Mouse (Mus musculus): ENCODE measurements around the gene 6030468B19Rik.
A peak's percentile ranks its signal among the peaks of the same experiment; 100 is the strongest.
"Not testable (repeated sequence)": the region's sequence is repeated elsewhere in the genome, so short reads cannot be mapped to it uniquely, and the experiment has no call there.

6030468B19Rik gene

GRCm38 (mm10) chr11:117778851-117779433 is 18.5 kb upstream of the 6030468B19Rik start:
- no peak for DNase-seq (ENCODE audit: low spot score in 2 of 2)

- no peak for DNase-seq (ENCODE audit: low spot score in 2 of 2)
Measured at GRCm38 (mm10) chr11:117779434-117780198, 17.8 kb upstream of the 6030468B19Rik start.

GRCm38 (mm10) chr11:117780199-117780515 is 17.3 kb upstream of the 6030468B19Rik start:
- no peak for DNase-seq (ENCODE audit: low spot score in 2 of 2)

GRCm38 (mm10) chr11:117780582-117781111 is 16.8 kb upstream of the 6030468B19Rik start:
- DNase-seq (ENCODE audit: low spot score in 2 of 2): peak; percentile 45 to 46

- DNase-seq (ENCODE audit: low spot score in 2 of 2): no peak
Measured at GRCm38 (mm10) chr11:117781199-117781821, 16.1 kb upstream of the 6030468B19Rik start.

GRCm38 (mm10) chr11:117781993-117782704 is 15.3 kb upstream of the 6030468B19Rik start, which contains the start of the genes Tmc8 and Tmc6:
Gene Tmc8, plus strand, starts transcription at chr11:117782076.
Gene Tmc6, minus strand, starts transcription at chr11:117782198.
- DNase-seq (ENCODE audit: low spot score in 2 of 2): no peak

- DNase-seq (ENCODE audit: low spot score in 2 of 2): no peak
Measured at GRCm38 (mm10) chr11:117782705-117783034, 14.8 kb upstream of the 6030468B19Rik start.

- DNase-seq (ENCODE audit: low spot score in 2 of 2): no peak
Measured at GRCm38 (mm10) chr11:117783089-117783488, 14.4 kb upstream of the 6030468B19Rik start.

GRCm38 (mm10) chr11:117783683-117784309 is 13.7 kb upstream of the 6030468B19Rik start:
- DNase-seq (ENCODE audit: low spot score in 2 of 2): no peak

GRCm38 (mm10) chr11:117786294-117786693 is 11.2 kb upstream of the 6030468B19Rik start:
- DNase-seq (ENCODE audit: low spot score in 2 of 2): peak in 1 of 2 experiments; percentile 64

- DNase-seq (ENCODE audit: low spot score in 2 of 2): not testable (repeated sequence)
Measured at GRCm38 (mm10) chr11:117788481-117788880, 9.0 kb upstream of the 6030468B19Rik start.

- DNase-seq (ENCODE audit: low spot score in 2 of 2): peak; percentile 66 to 67
Measured at GRCm38 (mm10) chr11:117790286-117790685, 7.2 kb upstream of the 6030468B19Rik start.

- no peak for DNase-seq (ENCODE audit: low spot score in 2 of 2)
Measured at GRCm38 (mm10) chr11:117790703-117791440, 6.6 kb upstream of the 6030468B19Rik start.

- DNase-seq (ENCODE audit: low spot score in 2 of 2): no peak
Measured at GRCm38 (mm10) chr11:117791441-117791761, 6.1 kb upstream of the 6030468B19Rik start.

GRCm38 (mm10) chr11:117792281-117792888 is 5.1 kb upstream of the 6030468B19Rik start:
- no peak for DNase-seq (ENCODE audit: low spot score in 2 of 2)

- no peak for DNase-seq (ENCODE audit: low spot score in 2 of 2)
Measured at GRCm38 (mm10) chr11:117794035-117794551, 3.4 kb upstream of the 6030468B19Rik start.

GRCm38 (mm10) chr11:117796954-117797353 is 506 bp upstream of the 6030468B19Rik start:
- DNase-seq (ENCODE audit: low spot score in 2 of 2): no peak

GRCm38 (mm10) chr11:117798160-117798541 is 691 bp downstream of the 6030468B19Rik start:
- no peak for DNase-seq (ENCODE audit: low spot score in 2 of 2)

- DNase-seq (ENCODE audit: low spot score in 2 of 2): no peak
Measured at GRCm38 (mm10) chr11:117799174-117799573, 1.7 kb downstream of the 6030468B19Rik start.

GRCm38 (mm10) chr11:117800038-117800437 is 2.6 kb downstream of the 6030468B19Rik start:
- no peak for DNase-seq (ENCODE audit: low spot score in 2 of 2)
